Comparison of ENCODE assay signal across 18 mouse cellular contexts in genomic region chr8:118263117-118263516, GRCm38 (mm10).
"Had no signal": no experiment of that assay in that cellular context is flagged by ENCODE, and none has a peak within 500 bp of the region (broad histone marks: within the 10 kb centered on the region; RNA-seq: fewer than 3 reads in every experiment).

No protein-coding gene starts in this region.

- DNase-seq: kidney, adult 9 months; kidney, postnatal 14 days; kidney, postnatal 4 days; liver; lung, adult 18-20 months; lung, postnatal 10 days; lung, postnatal 36 days; thymus, adult 18-20 months; thymus, postnatal 36 days had no signal

- H3K27me3 ChIP-seq: liver, embryonic 12.5 days; liver, embryonic 15.5 days; lung, embryonic 15.5 days; midbrain, embryonic 15.5 days; neural tube, embryonic 12.5 days; neural tube, embryonic 15.5 days had no signal

- H3K4me3 ChIP-seq: limb, embryonic 10.5 days; limb, embryonic 13.5 days; liver, embryonic 12.5 days; liver, embryonic 15.5 days; lung, embryonic 15.5 days; midbrain, embryonic 12.5 days; midbrain, embryonic 15.5 days; neural tube, embryonic 12.5 days; neural tube, embryonic 15.5 days had no signal

- H3K9me3 ChIP-seq: limb, embryonic 10.5 days; limb, embryonic 13.5 days; liver, embryonic 12.5 days; liver, embryonic 15.5 days; lung, embryonic 15.5 days; midbrain, embryonic 12.5 days; midbrain, embryonic 15.5 days; neural tube, embryonic 12.5 days; neural tube, embryonic 15.5 days had no signal

- H3K4me1 ChIP-seq: limb, embryonic 10.5 days; limb, embryonic 13.5 days; liver, embryonic 12.5 days; liver, embryonic 15.5 days; lung, embryonic 15.5 days; midbrain, embryonic 12.5 days; midbrain, embryonic 15.5 days; neural tube, embryonic 12.5 days; neural tube, embryonic 15.5 days had no signal

- H3K9ac ChIP-seq: limb, embryonic 13.5 days; liver, embryonic 12.5 days; liver, embryonic 15.5 days; lung, embryonic 15.5 days; midbrain, embryonic 12.5 days; midbrain, embryonic 15.5 days; neural tube, embryonic 12.5 days; neural tube, embryonic 15.5 days had no signal

- ATAC-seq: liver, embryonic 12.5 days; midbrain, embryonic 15.5 days had no signal

- H3K27ac ChIP-seq: limb, embryonic 10.5 days; limb, embryonic 13.5 days; liver, embryonic 12.5 days; liver, embryonic 15.5 days; lung, embryonic 15.5 days; midbrain, embryonic 12.5 days; midbrain, embryonic 15.5 days; neural tube, embryonic 12.5 days; neural tube, embryonic 15.5 days had no signal

- H3K36me3 ChIP-seq: limb, embryonic 10.5 days; limb, embryonic 13.5 days; liver, embryonic 12.5 days; liver, embryonic 15.5 days; lung, embryonic 15.5 days; midbrain, embryonic 12.5 days; midbrain, embryonic 15.5 days; neural tube, embryonic 12.5 days; neural tube, embryonic 15.5 days had no signal

- H3K4me2 ChIP-seq: limb, embryonic 13.5 days; liver, embryonic 12.5 days; liver, embryonic 15.5 days; lung, embryonic 15.5 days; midbrain, embryonic 12.5 days; midbrain, embryonic 15.5 days; neural tube, embryonic 12.5 days; neural tube, embryonic 15.5 days had no signal
